Mouse (Mus musculus): ENCODE data around the gene Nr5a1. TPM values are rescaled to one million over a fixed set of nuclear protein-coding genes. Genes with fewer than 3 reads are reported as not detected.
A peak's percentile ranks its signal among the peaks of the same experiment; 100 is the strongest.

Nr5a1 gene
- polyA plus RNA-seq, 1 experiment from 2014 or later = 1.1 TPM

DNA sequence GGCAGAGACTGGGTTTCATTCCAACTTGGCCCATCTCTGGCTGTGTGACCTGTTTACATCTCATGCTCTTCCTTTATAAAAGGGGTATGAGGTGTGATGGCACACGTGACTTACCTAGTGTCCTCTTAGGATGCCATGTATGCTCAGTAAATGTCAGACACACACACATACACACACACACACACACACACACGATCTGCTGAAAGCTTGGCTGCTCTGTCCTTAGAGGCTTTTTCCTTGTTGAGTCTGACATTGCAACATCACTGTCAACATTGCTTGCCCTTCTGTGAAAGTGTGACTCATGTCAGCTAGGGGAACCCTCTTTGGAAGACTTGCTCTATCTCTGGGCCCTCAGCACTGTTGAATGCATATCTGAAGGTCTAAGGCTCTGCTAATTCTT is 3.1 kb upstream of the Nr5a1 start:
- H3K27ac ChIP-seq = no peak overlapping the region
- WGBS = 77% methylated on average over 2 of the region's 2 CpGs
- no peak overlapping the region for H3K4me2 ChIP-seq
- no peak overlapping the region for H3K9ac ChIP-seq
- H3K27me3 ChIP-seq = peaks cover 48% of the 10 kb centered on the region
- ATAC-seq (ENCODE audit: low FRiP score) = no peak
- H3K4me3 ChIP-seq (replicated peaks) = no peak overlapping the region
- H3K36me3 ChIP-seq (replicated peaks) = no peaks in the 10 kb centered on the region
- H3K9me3 ChIP-seq = no peaks in the 10 kb centered on the region
- 0 out of 2 replicates have a peak, but pooled peaks cover 12% of the 10 kb centered on the region for H3K4me1 ChIP-seq

DNA sequence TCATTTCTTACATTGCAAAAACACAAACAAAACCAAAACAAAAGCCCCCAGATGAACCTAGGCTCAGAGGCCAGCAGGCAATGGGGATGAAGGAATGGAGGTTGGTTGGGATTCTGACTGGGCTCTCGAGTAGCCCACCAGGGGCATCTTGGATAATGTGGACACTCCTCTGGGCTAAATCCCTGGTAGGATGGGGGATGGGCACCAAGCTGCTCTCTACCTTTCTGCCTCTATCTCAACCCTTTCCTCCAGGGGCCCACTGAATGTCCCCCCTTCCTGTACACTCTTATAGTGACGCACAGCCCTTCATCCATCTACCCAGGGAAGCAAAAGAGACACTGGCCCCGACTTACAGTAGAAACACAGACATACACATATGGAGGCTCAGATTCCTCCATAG is 746 bp downstream of the Nr5a1 start:
- Histone ChIP-seq H3K4me2 (no peak overlapping the region), H3K4me3 (replicated peaks) (no peak overlapping the region), H3K4me1 (peaks cover 25% of the 10 kb centered on the region), H3K9me3 (no peaks in the 10 kb centered on the region), H3K27ac (no peak overlapping the region), H3K36me3 (replicated peaks) (no peaks in the 10 kb centered on the region), H3K27me3 (peaks cover 83% of the 10 kb centered on the region), H3K9ac (no peak overlapping the region)
- 73% methylated on average over 3 of the region's 3 CpGs for WGBS
- no peak for ATAC-seq (ENCODE audit: low FRiP score)

DNA sequence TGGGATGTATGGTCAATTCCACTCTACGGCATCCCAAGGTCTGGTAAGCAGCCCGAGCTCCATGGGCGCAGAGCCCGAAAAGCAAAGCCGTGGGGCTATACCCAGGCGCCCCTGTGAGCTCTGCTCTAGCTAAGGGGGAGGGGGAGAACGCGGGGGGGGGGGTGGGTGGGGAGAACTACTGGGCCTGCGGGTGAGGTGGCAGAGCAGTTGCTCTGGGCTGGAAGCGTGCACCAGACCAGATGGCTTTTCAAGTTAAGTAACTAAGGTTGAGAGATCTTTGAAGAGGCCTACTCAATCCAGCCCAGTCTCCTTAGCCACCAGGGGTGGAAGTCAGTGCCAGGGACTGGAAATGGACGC is 1.6 kb downstream of the Nr5a1 start:
- Histone ChIP-seq H3K27ac (no peak overlapping the region), H3K9me3 (no peaks in the 10 kb centered on the region), H3K9ac (no peak overlapping the region), H3K4me2 (no peak overlapping the region), H3K27me3 (peaks cover 91% of the 10 kb centered on the region), H3K36me3 (replicated peaks) (no peaks in the 10 kb centered on the region), H3K4me3 (replicated peaks) (peak overlapping the region; percentile 35; the same call in 1 of the 2 replicates), H3K4me1 (peaks cover 23% of the 10 kb centered on the region)
- ATAC-seq (ENCODE audit: low FRiP score) = no peak
- 14% methylated on average over 10 of the region's 11 CpGs for WGBS

DNA sequence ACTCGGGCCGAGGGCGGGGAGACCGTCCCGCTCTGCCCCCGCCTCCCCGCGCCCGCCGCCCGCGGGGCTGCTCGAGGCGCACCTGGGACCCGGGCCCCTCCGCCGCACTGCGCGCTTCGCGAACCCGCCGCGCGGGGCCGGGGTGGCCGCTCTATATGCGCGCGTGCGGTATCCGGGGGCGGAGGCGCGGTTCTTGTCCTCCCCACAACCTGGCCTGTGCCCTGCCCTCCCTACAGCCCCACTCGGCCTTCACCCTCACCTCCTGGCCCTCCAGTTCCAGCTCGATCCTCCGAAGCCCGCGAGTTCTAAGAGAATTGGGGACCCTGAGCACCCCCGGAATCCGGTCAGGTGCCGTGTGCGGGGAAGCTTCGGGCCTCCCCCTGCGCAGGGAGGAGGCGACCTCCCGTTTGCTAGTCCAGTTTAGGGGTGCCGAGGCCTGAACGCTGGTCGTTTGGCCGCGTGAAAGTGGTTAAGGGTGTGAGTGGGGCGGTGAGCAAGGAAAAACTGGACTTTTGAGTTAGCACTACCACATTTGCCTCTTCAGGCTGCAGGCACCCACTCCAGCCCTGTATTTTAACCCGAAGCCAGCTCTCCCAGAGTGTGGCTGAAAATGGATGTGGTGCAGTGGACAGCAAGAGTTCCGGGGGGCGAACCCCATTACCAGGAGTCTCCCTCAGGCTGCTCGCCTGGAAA is 2.1 kb downstream of the Nr5a1 start:
- peaks cover 91% of the 10 kb centered on the region for H3K27me3 ChIP-seq
- H3K27ac ChIP-seq = no peak overlapping the region
- peaks cover 23% of the 10 kb centered on the region for H3K4me1 ChIP-seq
- H3K4me3 ChIP-seq (replicated peaks) = peak overlapping the region; percentile 35
- ATAC-seq (ENCODE audit: low FRiP score) = peak; percentile 42
- no peaks in the 10 kb centered on the region for H3K9me3 ChIP-seq
- H3K9ac ChIP-seq = no peak overlapping the region
- peak overlapping the region; percentile 47 for H3K4me2 ChIP-seq
- 5% methylated on average over 39 of the region's 58 CpGs for WGBS
- H3K36me3 ChIP-seq (replicated peaks) = no peaks in the 10 kb centered on the region

DNA sequence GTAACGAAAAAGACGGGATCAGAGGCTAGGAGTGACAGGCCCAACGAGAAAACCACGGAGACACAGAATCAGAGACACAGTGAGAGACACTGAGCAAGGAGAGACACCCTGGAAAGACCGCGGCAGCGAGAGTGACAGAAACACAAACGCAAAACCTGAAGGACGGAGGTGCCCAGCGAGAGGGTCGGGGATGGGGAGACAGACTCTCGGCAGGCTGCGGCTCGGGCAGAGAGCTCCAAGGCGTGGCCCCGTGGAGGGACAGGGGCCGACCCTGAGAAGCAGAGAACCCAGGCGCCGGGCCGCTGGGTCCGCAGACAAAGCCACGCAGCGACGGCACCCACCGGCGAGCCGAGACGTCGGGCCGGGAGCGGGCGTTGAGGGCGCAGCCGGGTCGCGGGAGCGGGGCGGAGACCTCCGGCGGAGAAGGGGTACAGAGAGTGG is 2.9 kb downstream of the Nr5a1 start:
- peaks cover 98% of the 10 kb centered on the region for H3K27me3 ChIP-seq
- no peak overlapping the region for H3K9ac ChIP-seq
- H3K4me2 ChIP-seq = peak overlapping the region; percentile 47
- no peaks in the 10 kb centered on the region for H3K36me3 ChIP-seq (replicated peaks)
- no peak overlapping the region for H3K27ac ChIP-seq
- peaks cover 23% of the 10 kb centered on the region for H3K4me1 ChIP-seq
- no peaks in the 10 kb centered on the region for H3K9me3 ChIP-seq
- peak; percentile 10; the same call in 1 of the 2 replicates for ATAC-seq (ENCODE audit: low FRiP score)
- peak overlapping the region; percentile 35 for H3K4me3 ChIP-seq (replicated peaks)
- WGBS = under 1% methylated on average over 37 of the region's 40 CpGs

DNA sequence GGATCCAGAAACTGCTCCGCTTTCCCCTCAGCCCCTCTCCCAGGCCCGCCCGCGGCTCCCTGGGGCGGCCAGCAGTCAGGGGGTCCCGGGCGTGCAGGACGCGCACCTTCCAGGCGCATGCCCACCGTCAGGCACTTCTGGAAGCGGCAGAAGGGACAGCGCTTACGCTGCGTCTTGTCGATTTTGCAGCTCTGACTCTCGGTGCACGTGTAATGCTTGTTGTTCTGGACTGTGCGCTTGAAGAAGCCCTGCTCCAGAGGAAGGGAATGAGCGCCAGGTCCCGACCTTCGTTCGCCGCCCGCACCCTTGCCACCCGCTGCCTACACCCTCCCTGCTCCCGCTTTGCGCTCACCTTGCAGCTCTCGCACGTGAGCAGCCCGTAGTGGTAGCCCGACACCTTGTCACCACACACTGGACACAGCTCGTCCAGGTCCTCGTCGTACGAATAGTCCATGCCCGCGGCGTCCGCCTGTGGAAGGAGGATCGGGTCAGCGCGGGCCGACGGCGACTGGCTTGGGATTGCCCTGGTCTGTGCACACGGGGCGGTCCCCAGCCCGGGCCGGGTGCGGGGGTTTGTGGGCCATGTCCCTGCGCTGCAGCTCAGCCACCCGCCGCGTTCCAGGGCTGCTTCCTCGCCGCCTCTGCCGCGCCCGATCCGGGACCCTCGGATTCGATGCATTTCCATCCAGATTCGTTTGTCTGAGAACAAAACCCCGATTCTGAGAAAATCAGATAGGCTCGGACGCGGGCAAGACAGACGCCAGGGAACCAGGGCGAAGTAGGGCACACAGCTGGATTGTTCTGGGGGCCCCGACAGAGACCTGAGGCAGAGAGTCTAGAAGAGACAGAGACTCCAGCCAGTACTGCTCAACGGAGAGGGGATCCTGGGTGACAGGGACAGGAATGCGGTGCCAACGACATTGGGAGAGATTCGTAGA is 3.8 kb downstream of the Nr5a1 start:
- ATAC-seq (ENCODE audit: low FRiP score) = peak; percentile 68

DNA sequence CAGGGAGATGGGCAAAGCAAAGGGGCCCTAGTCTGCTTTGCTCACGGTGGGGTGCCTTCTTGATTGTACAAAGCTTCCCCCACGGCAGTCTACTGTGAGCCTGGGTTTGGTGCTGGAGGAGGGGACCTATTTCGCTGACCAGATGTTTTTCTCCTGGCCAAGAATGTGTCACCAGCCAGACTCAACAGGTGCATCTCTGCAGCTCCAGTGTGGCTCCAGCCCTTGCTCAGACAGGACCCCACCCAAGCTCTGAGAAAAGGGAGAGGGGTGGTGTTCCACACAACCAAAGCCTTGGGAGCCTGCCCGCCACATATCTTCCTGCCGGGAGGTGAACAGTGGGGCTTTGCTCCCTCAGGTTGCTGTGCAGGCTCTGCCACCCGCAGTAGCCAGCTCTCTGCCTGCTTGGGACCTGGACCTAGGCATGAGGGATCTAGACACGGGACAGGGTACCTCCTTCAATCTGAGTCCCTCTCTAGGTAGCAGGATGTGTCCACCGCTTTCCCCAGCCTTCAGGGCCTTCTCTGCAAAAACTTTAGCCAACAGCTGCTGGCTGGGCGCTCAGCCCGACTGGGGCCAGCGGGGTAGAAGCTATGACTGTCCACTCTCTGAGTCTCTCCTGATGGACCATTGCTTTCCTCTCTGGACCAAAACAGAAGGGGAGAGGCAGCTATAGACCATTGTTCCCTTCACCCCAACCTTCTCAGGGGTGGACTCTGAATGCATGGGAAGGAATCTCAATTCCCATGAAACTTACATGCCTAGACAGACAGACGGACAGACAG is 5.2 kb downstream of the Nr5a1 start:
- no peaks in the 10 kb centered on the region for H3K9me3 ChIP-seq
- H3K27me3 ChIP-seq = peaks cover 100% of the 10 kb centered on the region
- 21% methylated on average over 12 of the region's 12 CpGs for WGBS
- H3K4me3 ChIP-seq (replicated peaks) = no peak overlapping the region
- H3K4me1 ChIP-seq = peaks cover 23% of the 10 kb centered on the region
- H3K4me2 ChIP-seq = no peak overlapping the region
- no peak for ATAC-seq (ENCODE audit: low FRiP score)
- no peaks in the 10 kb centered on the region for H3K36me3 ChIP-seq (replicated peaks)
- no peak overlapping the region for H3K27ac ChIP-seq
- H3K9ac ChIP-seq = no peak overlapping the region

More for the DNA sequence above, 3.8 kb downstream of the Nr5a1 start:
- Histone ChIP-seq H3K4me1 (peaks cover 23% of the 10 kb centered on the region), H3K4me3 (replicated peaks) (peak overlapping the region; percentile 29), H3K36me3 (replicated peaks) (no peaks in the 10 kb centered on the region), H3K27me3 (peaks cover 100% of the 10 kb centered on the region), H3K9ac (peak overlapping the region; percentile 21; the same call in 1 of the 2 replicates), H3K9me3 (no peaks in the 10 kb centered on the region), H3K27ac (no peak overlapping the region), H3K4me2 (peak overlapping the region; percentile 49)
- WGBS = under 1% methylated on average over 75 of the region's 75 CpGs

DNA sequence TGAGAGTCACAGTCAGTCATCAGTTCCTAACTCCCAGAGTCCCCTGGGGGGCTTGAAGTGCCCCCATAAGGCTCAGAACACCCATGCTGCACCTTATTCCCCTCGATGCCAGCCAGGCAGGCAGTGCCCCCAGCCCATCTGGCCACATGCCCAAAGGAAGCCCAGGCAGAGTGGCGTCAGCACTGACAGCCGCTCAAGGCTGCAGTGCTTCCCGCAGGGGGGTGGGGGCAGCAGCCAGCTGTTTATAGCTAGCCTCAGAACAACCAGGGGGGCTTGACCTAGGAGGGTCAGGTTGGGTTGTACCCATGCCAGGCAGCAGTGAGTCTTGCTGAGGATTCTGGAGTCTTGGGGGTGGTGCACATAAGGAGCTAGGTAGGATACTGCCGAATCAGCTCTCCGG is 7.7 kb downstream of the Nr5a1 start:
- Histone ChIP-seq H3K27me3 (peaks cover 100% of the 10 kb centered on the region), H3K9me3 (no peaks in the 10 kb centered on the region), H3K9ac (no peak overlapping the region), H3K27ac (no peak overlapping the region), H3K36me3 (replicated peaks) (no peaks in the 10 kb centered on the region), H3K4me2 (no peak overlapping the region), H3K4me1 (peaks cover 16% of the 10 kb centered on the region), H3K4me3 (replicated peaks) (no peak overlapping the region)
- 47% methylated on average over 6 of the region's 6 CpGs for WGBS
- ATAC-seq (ENCODE audit: low FRiP score) = no peak

DNA sequence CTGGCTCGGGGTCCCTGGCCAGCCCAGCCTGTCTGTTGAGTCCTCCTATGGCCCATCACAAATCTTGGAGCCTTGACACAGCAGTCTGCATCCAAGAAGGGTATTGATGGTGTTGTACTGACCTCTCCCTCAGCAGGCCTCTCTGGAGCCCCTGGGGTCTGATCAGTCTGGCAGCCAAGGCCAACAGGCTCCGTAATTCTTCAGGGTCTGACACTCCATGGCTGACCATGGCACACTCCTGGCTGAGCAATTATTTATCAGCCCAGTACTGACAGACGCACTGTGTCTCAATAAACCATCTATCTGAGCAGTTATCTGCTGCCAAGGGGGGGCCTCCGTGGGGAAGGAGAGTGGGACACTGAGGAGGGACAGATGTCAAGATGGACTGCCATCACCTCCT is 9.3 kb downstream of the Nr5a1 start:
- H3K4me1 ChIP-seq = peaks cover 2% of the 10 kb centered on the region; the same call in 1 of the 2 replicates
- H3K4me2 ChIP-seq = no peak overlapping the region
- peaks cover 100% of the 10 kb centered on the region for H3K27me3 ChIP-seq
- H3K36me3 ChIP-seq (replicated peaks) = no peaks in the 10 kb centered on the region
- no peak for ATAC-seq (ENCODE audit: low FRiP score)
- no peak overlapping the region for H3K9ac ChIP-seq
- no peak overlapping the region for H3K4me3 ChIP-seq (replicated peaks)
- WGBS = 75% methylated on average over 4 of the region's 4 CpGs
- H3K27ac ChIP-seq = no peak overlapping the region
- no peaks in the 10 kb centered on the region for H3K9me3 ChIP-seq

DNA sequence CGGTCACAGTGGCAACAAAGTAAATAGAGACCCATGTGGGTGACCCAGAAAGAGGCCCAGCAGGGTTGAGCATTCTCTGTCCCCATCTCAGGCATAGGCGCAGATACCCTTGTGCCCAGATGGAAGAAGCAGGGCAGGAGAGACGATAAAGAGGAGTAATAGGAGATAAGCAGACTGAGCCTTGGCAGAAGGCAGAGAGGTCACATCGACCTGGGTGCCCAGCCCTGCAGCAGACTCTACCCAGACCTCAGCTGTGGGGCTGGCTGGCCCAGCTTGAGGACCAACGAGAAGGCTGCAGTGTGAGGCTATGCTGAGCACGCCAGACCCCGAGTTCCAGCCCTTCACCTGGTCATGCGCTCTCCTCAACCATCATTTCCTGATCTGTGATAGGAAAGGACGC is 10.0 kb downstream of the Nr5a1 start:
- WGBS = 87% methylated on average over 9 of the region's 9 CpGs
- H3K27me3 ChIP-seq = peaks cover 100% of the 10 kb centered on the region
- H3K4me2 ChIP-seq = no peak overlapping the region

DNA sequence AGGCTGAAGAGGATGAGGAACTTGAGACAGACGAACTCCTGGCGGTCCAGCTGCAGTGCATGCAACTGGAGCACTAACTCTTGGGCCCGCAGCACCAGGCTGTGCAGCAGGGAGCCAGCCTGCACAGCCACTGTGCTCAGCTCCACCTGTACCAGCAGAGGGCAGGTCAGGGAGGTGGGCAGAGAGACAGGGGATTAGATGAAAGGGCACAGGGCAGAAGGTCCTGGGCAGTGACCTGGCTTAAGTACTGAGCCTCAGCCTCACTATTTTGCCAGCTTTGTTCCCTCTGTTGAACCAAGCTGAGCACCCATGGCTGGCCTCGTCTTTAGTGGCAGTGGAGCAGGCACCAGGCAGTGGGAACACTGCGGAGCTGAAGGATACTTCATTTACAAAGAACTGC is 14.2 kb downstream of the Nr5a1 start:
- no peak overlapping the region for H3K27ac ChIP-seq
- no peaks in the 10 kb centered on the region for H3K36me3 ChIP-seq (replicated peaks)
- H3K4me2 ChIP-seq = no peak overlapping the region
- no peaks in the 10 kb centered on the region for H3K9me3 ChIP-seq
- no peak overlapping the region for H3K4me3 ChIP-seq (replicated peaks)
- H3K4me1 ChIP-seq = peaks cover 34% of the 10 kb centered on the region
- no peak overlapping the region for H3K9ac ChIP-seq
- 58% methylated on average over 5 of the region's 5 CpGs for WGBS
- H3K27me3 ChIP-seq = peaks cover 100% of the 10 kb centered on the region
- no peak for ATAC-seq (ENCODE audit: low FRiP score)

More for the DNA sequence above, 10.0 kb downstream of the Nr5a1 start:
- Histone ChIP-seq H3K4me3 (replicated peaks) (no peak overlapping the region), H3K9ac (no peak overlapping the region), H3K4me1 (no peaks in the 10 kb centered on the region), H3K27ac (no peak overlapping the region), H3K9me3 (no peaks in the 10 kb centered on the region), H3K36me3 (replicated peaks) (no peaks in the 10 kb centered on the region)
- no peak for ATAC-seq (ENCODE audit: low FRiP score)

DNA sequence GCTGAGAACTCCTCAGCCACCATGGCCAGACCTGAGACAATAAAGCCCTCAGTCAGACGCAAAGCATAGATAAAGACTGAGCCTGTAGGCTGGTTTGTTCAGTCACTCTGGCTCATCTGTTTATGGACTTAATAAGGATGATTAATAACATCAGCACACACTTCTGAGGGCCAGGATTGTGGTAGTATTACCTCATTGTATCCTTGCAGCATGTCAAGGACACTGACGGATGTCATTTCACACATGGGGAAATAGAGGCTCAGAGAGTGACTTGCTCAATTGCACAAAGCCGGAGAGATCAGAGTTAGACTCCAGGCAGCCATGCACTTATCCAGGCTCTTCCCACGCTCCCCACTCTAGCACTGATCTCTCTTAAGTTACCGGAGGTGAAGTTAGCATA is 15.7 kb downstream of the Nr5a1 start:
- Histone ChIP-seq H3K4me1 (peaks cover 37% of the 10 kb centered on the region), H3K4me2 (no peak overlapping the region), H3K9me3 (no peaks in the 10 kb centered on the region), H3K4me3 (replicated peaks) (no peak overlapping the region), H3K27ac (no peak overlapping the region), H3K9ac (no peak overlapping the region), H3K27me3 (peaks cover 100% of the 10 kb centered on the region), H3K36me3 (replicated peaks) (no peaks in the 10 kb centered on the region)
- 76% methylated on average over 5 of the region's 5 CpGs for WGBS
- no peak for ATAC-seq (ENCODE audit: low FRiP score)

All from forebrain, embryonic 12.5 days (tissue).